Mouse (Mus musculus) ES-E14 (cell line): ENCODE data around the gene Grk5. TPM values are rescaled to one million over a fixed set of nuclear protein-coding genes. Genes with fewer than 3 reads are reported as not detected.

Experiments used
- DNase-seq: peaks from one replicate; pipeline ENCODE4 v3.0.0-alpha.2; 2013; ENCODE audit warnings: low read depth, low spot score
- H3K27ac ChIP-seq: 2 replicates; pipeline ENCODE4 v1.5.1; 2012; ENCODE audit warnings: low read depth, mild to moderate bottlenecking, low read length, moderate library complexity, mixed read lengths; ENCODE audit not compliant: poor library complexity, insufficient read depth, severe bottlenecking
- H3K36me3 ChIP-seq: 2 replicates; pipeline ENCODE4 v1.6.1; 2012; ENCODE audit warnings: mild to moderate bottlenecking, low read length, moderate library complexity, mixed read lengths; ENCODE audit not compliant: control insufficient read depth, poor library complexity, insufficient read depth, severe bottlenecking
- H3K4me1 ChIP-seq, 2 experiments: fragments of 150-350 bp in 1 of 2; sonication (generic) in 1 of 2; 2 replicates each; pipeline ENCODE4 v1.6.1; 2012; ENCODE audit warnings: low read length in 2 of 2, mild to moderate bottlenecking in 1 of 2, mixed read lengths in 1 of 2; ENCODE audit not compliant: control insufficient read depth in 2 of 2, insufficient read depth in 2 of 2, poor library complexity in 1 of 2
- H3K4me3 ChIP-seq, 2 experiments: fragments of 150-350 bp in 1 of 2; sonication (generic) in 1 of 2; 2 replicates each; pipeline ENCODE4 v1.5.1; 2012; ENCODE audit warnings: low read length in 2 of 2, low read depth in 1 of 2, mild to moderate bottlenecking in 1 of 2, mixed read lengths in 1 of 2; ENCODE audit not compliant: insufficient read depth in 1 of 2, poor library complexity in 1 of 2, severe bottlenecking in 1 of 2
- H3K9ac ChIP-seq: 2 replicates; pipeline ENCODE4 v1.6.1; 2012; ENCODE audit warnings: low read depth, mild to moderate bottlenecking, low read length, mixed read lengths; ENCODE audit not compliant: poor library complexity, insufficient read depth, severe bottlenecking
- H3K9me3 ChIP-seq: fragments of 150-350 bp; sonication (generic); 2 replicates; pipeline ENCODE4 v1.6.1; 2012; ENCODE audit warnings: low read depth, mild to moderate bottlenecking, low read length; ENCODE audit not compliant: control insufficient read depth, insufficient read depth
- CHD2 ChIP-seq: IDR thresholded peaks from 2 replicates; pipeline ENCODE4 v1.6.1; 2014; ENCODE audit warnings: mild to moderate bottlenecking, low read depth, low read length, inconsistent platforms
- HCFC1 ChIP-seq: IDR thresholded peaks from 2 replicates; pipeline ENCODE4 v1.6.1; 2012; ENCODE audit warnings: low read length, inconsistent platforms, borderline replicate concordance; ENCODE audit not compliant: insufficient read depth
- MAFK ChIP-seq: IDR thresholded peaks from 2 replicates; pipeline ENCODE4 v1.6.1; 2014; ENCODE audit warnings: mild to moderate bottlenecking, low read depth, low read length, inconsistent platforms; ENCODE audit not compliant: insufficient read depth
- ZC3H11A ChIP-seq: IDR thresholded peaks from 2 replicates; pipeline ENCODE4 v1.6.1; 2012; ENCODE audit warnings: low read depth, mild to moderate bottlenecking, inconsistent platforms, low read length, borderline replicate concordance
- ZNF384 ChIP-seq: IDR thresholded peaks from 2 replicates; pipeline ENCODE4 v1.6.1; 2012; ENCODE audit warnings: low read depth, low read length, inconsistent platforms
- in situ Hi-C, 2 experiments: fragments of 600-800 bp; cut with MboI; formaldehyde crosslinking; loops; one replicate each; pipeline ENCODE4 v1.15.1; 2025; ENCODE audit warnings: low sequenced_read_pairs in 2 of 2, inconsistent platforms in 1 of 2; ENCODE audit not compliant: unreplicated experiment in 2 of 2
- total RNA-seq: library from RNA; depleted of rRNA; stranded (reverse); fragments of 300-350 nt; gene quantifications from 2 replicates; pipeline ENCODE4 v1.2.3, GENCODE M21; 2012

The Grk5 gene
- total RNA-seq, 1 experiment = 2.5 TPM

- Histone ChIP-seq H3K9ac (no peak overlapping the region), H3K9me3 (no peaks in the 10 kb centered on the region), H3K36me3 (no peaks in the 10 kb centered on the region), H3K4me3 (no peak overlapping the region), H3K27ac (no peak overlapping the region), H3K4me1 (no peaks in the 10 kb centered on the region)
- in situ Hi-C loops = no loop called here
- no peak for DNase-seq
- TF ChIP-seq MAFK = no peak
- TF ChIP-seq ZNF384 = no peak
- TF ChIP-seq ZC3H11A = no peak
- TF ChIP-seq CHD2 = no peak
- no peak for TF ChIP-seq HCFC1
Measured at GRCm38 (mm10) chr19:60959706-60960230, 70.2 kb downstream of the Grk5 start.

- Histone ChIP-seq H3K36me3 (no peaks in the 10 kb centered on the region), H3K27ac (no peak overlapping the region), H3K9ac (no peak overlapping the region), H3K4me3 (no peak overlapping the region), H3K9me3 (no peaks in the 10 kb centered on the region), H3K4me1 (no peaks in the 10 kb centered on the region)
- in situ Hi-C loops = no loop called here
- TF ChIP-seq ZC3H11A (no peak), HCFC1 (no peak), MAFK (no peak), ZNF384 (no peak), CHD2 (no peak)
- no peak for DNase-seq
Measured at GRCm38 (mm10) chr19:60962358-60963061, 73.0 kb downstream of the Grk5 start.

GRCm38 (mm10) chr19:60967909-60968308, 78.4 kb downstream of the Grk5 start:
- in situ Hi-C loops = no loop called here
- DNase-seq = no peak

GRCm38 (mm10) chr19:60970406-60970805, 80.9 kb downstream of the Grk5 start:
- Histone ChIP-seq H3K4me3 (no peak overlapping the region), H3K36me3 (no peaks in the 10 kb centered on the region), H3K4me1 (no peaks in the 10 kb centered on the region), H3K9ac (no peak overlapping the region), H3K9me3 (no peaks in the 10 kb centered on the region), H3K27ac (no peak overlapping the region)
- in situ Hi-C loops = no loop called here
- TF ChIP-seq ZC3H11A (no peak), HCFC1 (no peak), CHD2 (no peak), MAFK (no peak), ZNF384 (no peak)
- DNase-seq = no peak

More at GRCm38 (mm10) chr19:60967909-60968308, 78.4 kb downstream of the Grk5 start:
- no peaks in the 10 kb centered on the region for H3K36me3 ChIP-seq
- H3K27ac ChIP-seq = no peak overlapping the region
- H3K4me3 ChIP-seq = no peak overlapping the region
- no peaks in the 10 kb centered on the region for H3K9me3 ChIP-seq
- TF ChIP-seq CHD2 = no peak
- no peak for TF ChIP-seq HCFC1
- no peak for TF ChIP-seq MAFK
- no peak for TF ChIP-seq ZC3H11A
- no peak for TF ChIP-seq ZNF384
- H3K4me1 ChIP-seq = no peaks in the 10 kb centered on the region
- H3K9ac ChIP-seq = no peak overlapping the region
